Mouse (Mus musculus) layer of hippocampus, adult 2 months (tissue): ENCODE measurements around the gene Gm3183. TPM values are rescaled to one million over a fixed set of nuclear protein-coding genes. Genes with fewer than 3 reads are reported as not detected.
"Not testable (repeated sequence)": the region's sequence is repeated elsewhere in the genome, so short reads cannot be mapped to it uniquely, and the experiment has no call there.

Source experiments
- DNase-seq, 2 experiments: peaks; one replicate each; pipeline ENCODE4 v3.0.0; 2022; ENCODE audit warnings: low spot score in 2 of 2
- H3K27ac ChIP-seq: fragments of 200-600 bp; 2 replicates; pipeline ENCODE4 v1.8.1; 2022
- H3K4me3 ChIP-seq: fragments of 200-600 bp; 2 replicates; pipeline ENCODE4 v1.8.1; 2022; ENCODE audit warnings: mild to moderate bottlenecking
- long read RNA-seq, 2 experiments: library from polyadenylated mRNA; stranded (forward); transcript quantifications; one replicate each; pipeline ENCODE4 v2.0.0; 2021; ENCODE audit warnings: borderline mapping rate in 2 of 2
- total RNA-seq, 2 experiments: library from RNA; stranded (reverse); gene quantifications; 2 replicates each; pipeline ENCODE4 v1.2.3; 2021

Gene Gm3183
- total RNA-seq = not detected
- long read RNA-seq, experiment 1 = 0 reads
- long read RNA-seq, experiment 2 = 0 reads

DNA sequence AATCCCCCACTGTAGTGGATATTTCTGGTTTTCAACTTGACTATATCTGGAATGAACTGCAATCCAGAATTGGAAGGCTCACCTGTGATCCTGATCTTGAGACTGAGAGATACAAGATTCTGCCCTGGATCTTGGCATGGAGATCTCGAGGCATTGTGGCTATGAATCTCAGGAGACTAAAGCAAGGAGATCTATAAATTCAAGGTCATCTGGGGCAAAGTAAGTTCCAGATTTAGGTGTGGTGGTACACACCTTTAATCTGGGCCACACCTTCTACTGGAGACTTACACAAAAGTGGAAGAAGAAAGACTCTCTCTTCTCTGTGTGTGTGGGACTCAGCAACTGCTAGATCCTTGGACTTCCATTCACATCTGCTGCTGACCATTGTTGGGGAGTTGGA, at the start of gene Gm3183:
Gm3183 (plus strand) TSS at position 301 of the 400 bp plus-strand sequence.
- H3K4me3 ChIP-seq, H3K27ac ChIP-seq, DNase-seq: not testable (repeated sequence)

Other genes with a start within 250 kb of the Gm3183 start
- not detected for gene Gm3147, start 249.1 kb upstream of the Gm3183 start, total RNA-seq
- not detected for gene Gm6509, start 241.5 kb upstream of the Gm3183 start, total RNA-seq
- not detected for gene Gm6205, start 217.1 kb upstream of the Gm3183 start, total RNA-seq
- not detected for gene Gm6367, start 123.2 kb downstream of the Gm3183 start, total RNA-seq
- gene Gm7942, start 241.5 kb downstream of the Gm3183 start, total RNA-seq = not detected